Mouse (Mus musculus) thymus, adult 2 months (tissue): ENCODE measurements around the gene Cyb5r2. TPM values are rescaled to one million over a fixed set of nuclear protein-coding genes. Genes with fewer than 3 reads are reported as not detected.

Experiments used
- DNase-seq: peaks from one replicate; pipeline ENCODE4 v3.0.0; 2021
- H3K27ac ChIP-seq: fragments of 200-500 bp; 2 replicates; pipeline ENCODE4 v1.5.1; 2012; ENCODE audit warnings: low read length, control low read depth; ENCODE audit not compliant: control insufficient read depth, insufficient read depth
- H3K27me3 ChIP-seq: fragments of 200-500 bp; 2 replicates; pipeline ENCODE4 v1.6.1; 2012; ENCODE audit warnings: mild to moderate bottlenecking, low read length, moderate library complexity, mixed read lengths; ENCODE audit not compliant: control insufficient read depth, insufficient read depth
- H3K36me3 ChIP-seq: fragments of 200-500 bp; 2 replicates; pipeline ENCODE4 v1.6.1; 2012; ENCODE audit warnings: mild to moderate bottlenecking, low read length, moderate library complexity; ENCODE audit not compliant: control insufficient read depth, insufficient read depth
- H3K4me1 ChIP-seq: fragments of 200-500 bp; replicated peaks from 2 replicates; pipeline ENCODE4 v1.6.1; 2012; ENCODE audit warnings: low read length; ENCODE audit not compliant: control insufficient read depth, insufficient read depth
- H3K4me3 ChIP-seq: fragments of 200-500 bp; 2 replicates; pipeline ENCODE4 v1.5.1; 2012; ENCODE audit warnings: mild to moderate bottlenecking, low read length, control low read depth, moderate library complexity; ENCODE audit not compliant: control insufficient read depth, insufficient read depth
- CTCF ChIP-seq: fragments of 200-500 bp; IDR thresholded peaks from 2 replicates; pipeline ENCODE4 v1.5.1; 2012; ENCODE audit warnings: mild to moderate bottlenecking, control low read depth, low read length, moderate library complexity, borderline replicate concordance; ENCODE audit not compliant: control insufficient read depth, poor library complexity, insufficient read depth; ENCODE audit errors: extremely low read depth
- POLR2A ChIP-seq: fragments of 200-500 bp; IDR thresholded peaks from 2 replicates; pipeline ENCODE4 v1.6.1; 2012; ENCODE audit warnings: mild to moderate bottlenecking, low read length, control low read depth, moderate library complexity; ENCODE audit not compliant: control insufficient read depth, poor library complexity, insufficient read depth; ENCODE audit errors: extremely low read depth
- WGBS: fragments of 180-500 bp; shearing (Covaris S2); methylation state at CpG from one replicate; pipeline ENCODE4 v1.1.7; 2018; 5-methylcytosine and 5-hydroxymethylcytosine counted together
- polyA plus RNA-seq: library from polyadenylated mRNA; depleted of rRNA; stranded (reverse); fragments of >200 nt; gene quantifications from 2 replicates; pipeline ENCODE4 v1.2.3, GENCODE M21; 2012; rRNA removed

Gene Cyb5r2
- polyA plus RNA-seq, 1 experiment, result 0.13 TPM

- DNase-seq, result peak; percentile 87
These were observed 50.2 kb downstream of the Cyb5r2 start for GRCm38 (mm10) chr7:107707650-107708049.

GRCm38 (mm10) chr7:107705941-107706340 is 51.9 kb downstream of the Cyb5r2 start:
- H3K36me3 ChIP-seq, result no peaks in the 10 kb centered on the region
- TF ChIP-seq CTCF (no peak), POLR2A (no peak)
- DNase-seq, result no peak
- H3K27me3 ChIP-seq, result no peaks in the 10 kb centered on the region
- no peak overlapping the region for H3K4me3 ChIP-seq
- 90% methylated on average over 5 of the region's 5 CpGs for WGBS
- H3K27ac ChIP-seq, result no peak overlapping the region
- H3K4me1 ChIP-seq, result peaks cover 63% of the 10 kb centered on the region

More at GRCm38 (mm10) chr7:107707650-107708049, 50.2 kb downstream of the Cyb5r2 start:
- Histone ChIP-seq H3K4me1 (peaks cover 60% of the 10 kb centered on the region), H3K36me3 (no peaks in the 10 kb centered on the region), H3K4me3 (no peak overlapping the region), H3K27ac (peak overlapping the region; percentile 96), H3K27me3 (no peaks in the 10 kb centered on the region)
- TF ChIP-seq POLR2A (0 out of 2 replicates have a peak, but pooled peaks have one; percentile 34), CTCF (no peak)
- under 1% methylated on average over 9 of the region's 9 CpGs for WGBS

GRCm38 (mm10) chr7:107702461-107703380 is 55.1 kb downstream of the Cyb5r2 start:
- Histone ChIP-seq H3K4me3 (no peak overlapping the region), H3K27me3 (no peaks in the 10 kb centered on the region), H3K4me1 (peaks cover 45% of the 10 kb centered on the region), H3K27ac (peak overlapping the region; percentile 81), H3K36me3 (no peaks in the 10 kb centered on the region)
- WGBS, result 59% methylated on average over 13 of the region's 13 CpGs
- DNase-seq, result peak; percentile 55
- TF ChIP-seq POLR2A, result no peak
- TF ChIP-seq CTCF, result no peak

- no peak for DNase-seq
- WGBS, result 87% methylated on average over 5 of the region's 5 CpGs
- Histone ChIP-seq H3K4me1 (peaks cover 32% of the 10 kb centered on the region), H3K36me3 (no peaks in the 10 kb centered on the region), H3K4me3 (no peak overlapping the region), H3K27me3 (no peaks in the 10 kb centered on the region), H3K27ac (no peak overlapping the region)
- TF ChIP-seq CTCF (no peak), POLR2A (no peak)
These were observed 57.2 kb downstream of the Cyb5r2 start for GRCm38 (mm10) chr7:107700646-107701045.

GRCm38 (mm10) chr7:107699926-107700325 is 57.9 kb downstream of the Cyb5r2 start:
- Histone ChIP-seq H3K27me3 (no peaks in the 10 kb centered on the region), H3K27ac (no peak overlapping the region), H3K4me1 (peaks cover 26% of the 10 kb centered on the region), H3K36me3 (no peaks in the 10 kb centered on the region), H3K4me3 (no peak overlapping the region)
- DNase-seq, result no peak
- 92% methylated on average over 1 of the region's 1 CpGs for WGBS
- no peak for TF ChIP-seq CTCF
- TF ChIP-seq POLR2A, result no peak

Other genes with a start within 250 kb of the Cyb5r2 start
- 2.7 and 4.2 TPM in 2 replicates for gene Olfml1, start 190.6 kb downstream of the Cyb5r2 start, polyA plus RNA-seq
- gene Ppfibp2, start 162.8 kb downstream of the Cyb5r2 start, polyA plus RNA-seq, result 3.9 and 5.6 TPM in 2 replicates
- not detected in 2 replicates for gene 5330417H12Rik, start 132.9 kb downstream of the Cyb5r2 start, polyA plus RNA-seq
- not detected in 2 replicates for gene Ovch2, start 43.2 kb upstream of the Cyb5r2 start, polyA plus RNA-seq
- not detected in 2 replicates for gene Olfr467, start 54.2 kb upstream of the Cyb5r2 start, polyA plus RNA-seq
- not detected in 2 replicates for gene Olfr469, start 67.5 kb upstream of the Cyb5r2 start, polyA plus RNA-seq
- not detected in 2 replicates for gene Olfr470, start 89.5 kb upstream of the Cyb5r2 start, polyA plus RNA-seq
- gene Olfr472, start 139.9 kb upstream of the Cyb5r2 start, polyA plus RNA-seq, result not detected in 2 replicates
- gene Olfr473, start 172.4 kb upstream of the Cyb5r2 start, polyA plus RNA-seq, result not detected in 2 replicates
- gene Olfr474, start 196.6 kb upstream of the Cyb5r2 start, polyA plus RNA-seq, result not detected in 2 replicates
- not detected in 2 replicates for gene Olfr476, start 206.8 kb upstream of the Cyb5r2 start, polyA plus RNA-seq
- not detected in 2 replicates for gene Olfr477, start 228.7 kb upstream of the Cyb5r2 start, polyA plus RNA-seq